Mouse (Mus musculus): Measurements from ENCODE around the gene Smarcc2. TPM values are rescaled to one million over a fixed set of nuclear protein-coding genes. Genes with fewer than 3 reads are reported as not detected.
A peak's percentile ranks its signal among the peaks of the same experiment; 100 is the strongest.

Smarcc2 gene
- polyA plus RNA-seq (2015; fragmentation: Nextera tagmentation; extraction: Ambion mirVana), result 23.5 and 23.6 TPM in 2 replicates

DNA sequence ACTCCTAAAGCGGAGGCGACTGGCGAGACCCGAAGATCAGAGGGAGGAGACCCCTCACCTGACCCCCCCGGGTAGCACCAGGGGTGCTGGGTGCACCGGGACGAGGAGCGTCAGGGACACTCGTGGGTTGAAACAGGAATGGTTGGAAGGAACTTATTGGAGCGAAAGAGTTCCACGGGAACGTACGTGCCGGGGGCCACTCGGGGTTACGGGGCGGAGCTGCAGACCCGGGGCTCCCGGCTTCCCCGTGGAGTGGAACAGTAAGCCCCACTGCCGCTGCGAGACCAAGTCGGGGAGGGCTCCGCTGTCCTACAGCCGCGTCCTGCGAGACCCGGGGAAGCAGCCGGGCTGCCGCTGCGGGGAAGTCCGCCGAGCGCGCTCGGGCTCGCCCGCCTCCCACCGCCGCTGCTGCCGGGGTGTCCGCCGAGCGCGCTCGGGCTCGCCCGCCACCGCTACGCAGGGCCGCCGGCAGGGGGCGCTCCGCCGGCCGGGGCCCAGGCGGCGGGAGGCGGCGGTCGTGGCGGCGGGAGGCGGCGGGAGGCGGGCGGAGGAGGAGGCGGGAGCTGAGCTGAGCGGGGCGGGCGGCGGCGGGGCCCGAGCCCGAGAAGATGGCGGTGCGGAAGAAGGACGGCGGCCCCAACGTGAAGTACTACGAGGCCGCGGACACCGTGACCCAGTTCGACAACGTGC, at the start of gene Smarcc2:
TSS of gene Smarcc2 (plus strand) at position 530 of the 690 bp plus-strand sequence.
- peak within 1 kb of the TSS; percentile 91 for H3K4me3 ChIP-seq (replicated peaks)
- no peaks in the 10 kb centered on the region for H3K27me3 ChIP-seq
- H3K36me3 ChIP-seq (replicated peaks), result peaks cover 31% of the 10 kb centered on the region
- ATAC-seq (ENCODE audit: insufficient read depth), result peak; percentile 83
- peak within 1 kb of the TSS; percentile 95 for H3K4me2 ChIP-seq
- under 1% methylated on average over 86 of the region's 86 CpGs for WGBS (ENCODE audit: insufficient replicate concordance)
- peak within 1 kb of the TSS; percentile 99 for H3K9ac ChIP-seq
- peak within 1 kb of the TSS; percentile 96 for H3K27ac ChIP-seq (replicated peaks)
- H3K4me1 ChIP-seq (replicated peaks), result peaks cover 43% of the 10 kb centered on the region
- H3K9me3 ChIP-seq (replicated peaks), result no peaks in the 10 kb centered on the region

DNA sequence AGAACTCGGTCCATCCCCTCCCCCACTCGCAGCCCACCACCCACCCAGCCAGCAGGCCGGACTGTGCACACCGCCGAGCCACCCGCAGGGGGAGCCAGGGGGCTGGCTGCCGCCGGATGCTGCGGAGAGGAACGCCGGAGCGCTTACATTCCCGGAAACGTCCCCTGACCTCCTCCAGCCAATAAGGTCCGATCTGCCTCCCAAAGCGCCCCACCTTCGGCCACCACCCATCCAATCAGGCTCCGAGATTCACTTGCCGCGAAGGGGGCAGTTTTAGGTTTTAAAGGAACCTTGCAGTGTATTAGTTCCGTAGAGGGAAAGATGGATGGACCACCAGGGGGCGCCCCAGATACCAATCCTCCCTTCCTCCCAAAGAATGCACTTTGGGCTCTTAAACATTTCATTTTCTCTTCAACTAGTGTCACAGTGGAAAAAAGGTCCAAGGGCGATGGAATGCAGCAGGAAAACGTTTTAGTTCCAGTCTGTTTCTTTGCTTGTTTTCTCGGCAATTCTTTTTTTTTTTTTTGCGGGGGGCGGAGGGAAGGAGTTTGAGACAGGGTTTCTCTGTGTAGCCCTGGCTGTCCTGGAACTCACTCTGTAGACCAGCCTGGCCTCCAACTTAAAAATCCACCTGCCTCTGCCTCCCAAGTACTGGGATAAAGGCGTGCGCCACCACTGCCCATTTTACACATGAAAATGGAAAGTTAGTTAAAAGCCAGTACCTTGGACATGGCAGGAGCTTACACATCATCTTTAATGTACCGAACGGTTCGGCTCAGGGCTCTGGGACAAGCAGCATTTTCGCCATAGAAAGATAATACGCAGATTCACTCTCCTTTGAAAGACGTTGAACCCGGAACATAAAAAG, 49.1 kb upstream of the Smarcc2 start:
- H3K4me2 ChIP-seq, result peak overlapping the region; percentile 98
- peaks cover 20% of the 10 kb centered on the region for H3K36me3 ChIP-seq (replicated peaks)
- WGBS (ENCODE audit: insufficient replicate concordance), result 4% methylated on average over 36 of the region's 36 CpGs

GRCm38 (mm10) chr10:128410560-128410845, 48.5 kb upstream of the Smarcc2 start:
- peak overlapping the region; percentile 84 for H3K4me3 ChIP-seq (replicated peaks)
- no peaks in the 10 kb centered on the region for H3K27me3 ChIP-seq
- 17% methylated on average over 4 of the region's 4 CpGs for WGBS (ENCODE audit: insufficient replicate concordance)
- peaks cover 20% of the 10 kb centered on the region for H3K36me3 ChIP-seq (replicated peaks)
- H3K4me1 ChIP-seq (replicated peaks), result peaks cover 53% of the 10 kb centered on the region
- peak overlapping the region; percentile 82 for H3K27ac ChIP-seq (replicated peaks)
- peak overlapping the region; percentile 98 for H3K4me2 ChIP-seq
- H3K9me3 ChIP-seq (replicated peaks), result no peaks in the 10 kb centered on the region
- peak overlapping the region; percentile 79 for H3K9ac ChIP-seq
- ATAC-seq (ENCODE audit: insufficient read depth), result no peak

More for the DNA sequence above, 49.1 kb upstream of the Smarcc2 start:
- no peaks in the 10 kb centered on the region for H3K27me3 ChIP-seq
- H3K9me3 ChIP-seq (replicated peaks), result no peaks in the 10 kb centered on the region
- peak; percentile 87 for ATAC-seq (ENCODE audit: insufficient read depth)
- peak overlapping the region; percentile 84 for H3K4me3 ChIP-seq (replicated peaks)
- H3K4me1 ChIP-seq (replicated peaks), result peaks cover 53% of the 10 kb centered on the region
- H3K9ac ChIP-seq, result peak overlapping the region; percentile 79
- H3K27ac ChIP-seq (replicated peaks), result peak overlapping the region; percentile 82

- peaks cover 16% of the 10 kb centered on the region for H3K36me3 ChIP-seq (replicated peaks)
- peak within 1 kb of the TSS; percentile 82 for H3K27ac ChIP-seq (replicated peaks)
- peak; percentile 73 for ATAC-seq (ENCODE audit: insufficient read depth)
- H3K4me3 ChIP-seq (replicated peaks), result peak within 1 kb of the TSS; percentile 84
- peak within 1 kb of the TSS; percentile 80 for H3K9ac ChIP-seq
- whole genome bisulfite sequencing (ENCODE audit: insufficient replicate concordance), result under 1% methylated on average over 50 of the region's 50 CpGs
- no peaks in the 10 kb centered on the region for H3K27me3 ChIP-seq
- peaks cover 59% of the 10 kb centered on the region for H3K4me1 ChIP-seq (replicated peaks)
- H3K9me3 ChIP-seq (replicated peaks), result no peaks in the 10 kb centered on the region
- H3K4me2 ChIP-seq, result peak within 1 kb of the TSS; percentile 98
These were observed 47.6 kb upstream of the Smarcc2 start, which contains the start of the genes Nabp2 and Rnf41 for GRCm38 (mm10) chr10:128411211-128412054. Nabp2 (minus strand) TSS chr10:128411492. Rnf41 (plus strand) TSS chr10:128411657.

DNA sequence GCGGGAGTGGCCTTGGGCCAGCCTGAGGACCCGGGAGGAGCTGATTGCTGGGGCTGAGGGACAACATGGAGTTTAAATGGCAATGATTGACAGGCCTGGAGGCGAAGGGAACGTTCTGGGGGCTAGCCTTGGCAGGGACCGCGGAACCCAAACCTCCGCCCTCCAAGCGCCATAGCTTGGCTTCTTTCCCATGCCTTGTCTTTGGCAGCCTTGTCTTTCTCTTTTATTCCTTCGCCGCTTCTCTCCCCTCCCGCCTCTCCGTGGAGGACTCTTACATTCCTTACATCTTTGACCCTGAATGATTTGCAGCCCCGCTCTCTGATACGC, 47.0 kb upstream of the Smarcc2 start:
- Histone ChIP-seq H3K36me3 (replicated peaks) (peaks cover 20% of the 10 kb centered on the region), H3K9me3 (replicated peaks) (no peaks in the 10 kb centered on the region), H3K27me3 (no peaks in the 10 kb centered on the region), H3K4me1 (replicated peaks) (peaks cover 59% of the 10 kb centered on the region), H3K4me3 (replicated peaks) (peak overlapping the region; percentile 84), H3K9ac (peak overlapping the region; percentile 80), H3K27ac (replicated peaks) (peak overlapping the region; percentile 82), H3K4me2 (peak overlapping the region; percentile 98)
- ATAC-seq (ENCODE audit: insufficient read depth), result no peak
- WGBS (ENCODE audit: insufficient replicate concordance), result 4% methylated on average over 14 of the region's 14 CpGs

DNA sequence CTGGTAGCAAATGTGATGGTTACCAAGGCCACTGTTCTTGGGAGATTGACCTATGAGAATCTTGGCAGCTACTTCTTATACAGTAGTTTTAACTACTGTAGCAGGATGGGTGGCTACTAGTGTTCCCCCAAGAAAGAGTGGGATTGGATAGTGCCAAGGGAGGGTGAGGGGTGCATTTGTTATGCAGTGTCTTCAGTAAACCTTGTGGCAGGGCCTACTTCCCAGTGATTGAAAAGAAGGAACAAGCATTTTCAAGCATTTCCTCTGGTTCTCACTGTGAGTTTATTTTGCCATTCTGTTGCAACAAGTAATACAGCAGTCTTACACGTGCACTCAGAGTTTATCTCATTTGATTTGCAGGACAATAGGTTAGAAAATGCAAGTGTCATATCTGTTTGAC, 46.5 kb upstream of the Smarcc2 start:
- H3K4me1 ChIP-seq (replicated peaks), result peaks cover 59% of the 10 kb centered on the region
- H3K27me3 ChIP-seq, result no peaks in the 10 kb centered on the region
- ATAC-seq (ENCODE audit: insufficient read depth), result no peak
- peak overlapping the region; percentile 98 for H3K4me2 ChIP-seq
- H3K27ac ChIP-seq (replicated peaks), result peak overlapping the region; percentile 82; the same call in 1 of the 2 replicates
- H3K36me3 ChIP-seq (replicated peaks), result peaks cover 16% of the 10 kb centered on the region
- peak overlapping the region; percentile 84 for H3K4me3 ChIP-seq (replicated peaks)
- WGBS (ENCODE audit: insufficient replicate concordance), result 10% methylated on average over 1 of the region's 1 CpGs
- peak overlapping the region; percentile 80; the same call in 1 of the 2 replicates for H3K9ac ChIP-seq
- H3K9me3 ChIP-seq (replicated peaks), result no peaks in the 10 kb centered on the region

GRCm38 (mm10) chr10:128413076-128413475, 46.0 kb upstream of the Smarcc2 start:
- Histone ChIP-seq H3K36me3 (replicated peaks) (peaks cover 11% of the 10 kb centered on the region), H3K9ac (no peak overlapping the region), H3K27ac (replicated peaks) (no peak overlapping the region), H3K4me3 (replicated peaks) (peak overlapping the region; percentile 84; the same call in 1 of the 2 replicates), H3K4me2 (peak overlapping the region; percentile 98), H3K9me3 (replicated peaks) (no peaks in the 10 kb centered on the region), H3K27me3 (no peaks in the 10 kb centered on the region), H3K4me1 (replicated peaks) (peaks cover 58% of the 10 kb centered on the region)
- WGBS (ENCODE audit: insufficient replicate concordance), result 69% methylated on average over 1 of the region's 1 CpGs
- no peak for ATAC-seq (ENCODE audit: insufficient read depth)

GRCm38 (mm10) chr10:128414848-128415247, 44.2 kb upstream of the Smarcc2 start:
- peaks cover 20% of the 10 kb centered on the region for H3K36me3 ChIP-seq (replicated peaks)
- WGBS (ENCODE audit: insufficient replicate concordance), result 77% methylated on average over 5 of the region's 5 CpGs
- no peak for ATAC-seq (ENCODE audit: insufficient read depth)
- H3K4me2 ChIP-seq, result no peak overlapping the region
- no peak overlapping the region for H3K4me3 ChIP-seq (replicated peaks)
- peaks cover 45% of the 10 kb centered on the region for H3K4me1 ChIP-seq (replicated peaks)
- no peak overlapping the region for H3K27ac ChIP-seq (replicated peaks)
- H3K9me3 ChIP-seq (replicated peaks), result no peaks in the 10 kb centered on the region
- no peaks in the 10 kb centered on the region for H3K27me3 ChIP-seq
- H3K9ac ChIP-seq, result no peak overlapping the region

- Histone ChIP-seq H3K4me1 (replicated peaks) (peaks cover 8% of the 10 kb centered on the region; the same call in 1 of the 2 replicates), H3K27me3 (no peaks in the 10 kb centered on the region), H3K4me2 (no peak overlapping the region), H3K27ac (replicated peaks) (no peak overlapping the region), H3K9me3 (replicated peaks) (no peaks in the 10 kb centered on the region), H3K36me3 (replicated peaks) (peaks cover 36% of the 10 kb centered on the region), H3K9ac (no peak overlapping the region), H3K4me3 (replicated peaks) (no peak overlapping the region)
- 57% methylated on average over 5 of the region's 5 CpGs for WGBS (ENCODE audit: insufficient replicate concordance)
- ATAC-seq (ENCODE audit: insufficient read depth), result no peak
These were observed 36.6 kb upstream of the Smarcc2 start for GRCm38 (mm10) chr10:128422426-128422825.

DNA sequence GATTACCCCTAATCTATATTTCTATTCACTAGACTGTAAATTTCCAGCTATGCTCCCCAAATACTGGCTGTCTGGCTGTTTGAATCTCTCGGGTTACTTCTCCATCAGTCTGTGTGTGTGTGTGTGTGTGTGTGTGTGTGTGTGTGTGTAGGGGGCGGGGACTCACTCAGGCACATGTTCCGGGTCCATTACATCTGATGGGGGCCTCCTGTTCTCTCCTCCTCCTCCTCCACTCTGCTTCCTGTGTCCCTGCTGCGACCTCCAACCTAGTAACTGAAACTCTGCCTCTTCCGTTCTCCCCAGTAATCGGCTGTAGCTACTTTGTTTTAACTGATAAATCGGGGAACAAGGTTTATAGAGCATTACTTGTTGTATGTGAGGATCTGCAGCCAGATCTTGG, 34.4 kb upstream of the Smarcc2 start:
- Histone ChIP-seq H3K27me3 (no peaks in the 10 kb centered on the region), H3K4me1 (replicated peaks) (peaks cover 8% of the 10 kb centered on the region; the same call in 1 of the 2 replicates), H3K27ac (replicated peaks) (no peak overlapping the region), H3K9ac (no peak overlapping the region), H3K36me3 (replicated peaks) (peaks cover 42% of the 10 kb centered on the region), H3K9me3 (replicated peaks) (no peaks in the 10 kb centered on the region), H3K4me3 (replicated peaks) (no peak overlapping the region), H3K4me2 (no peak overlapping the region)
- peak; percentile 12; the same call in 1 of the 2 replicates for ATAC-seq (ENCODE audit: insufficient read depth)
- WGBS (ENCODE audit: insufficient replicate concordance), result 15% methylated on average over 7 of the region's 7 CpGs

All from liver, embryonic 15.5 days (tissue).